In genomic region chr1:181865863-181866216, GRCm38 (mm10) we compare ENCODE assay signal across 22 mouse cellular contexts. TPM values are rescaled to one million over a fixed set of nuclear protein-coding genes. Genes with fewer than 3 reads are reported as not detected.
DNase-seq lines count a peak whose midpoint lies in the region; ATAC-seq and TF ChIP-seq lines count a peak whose summit lies in the region.
"Had no signal": no experiment of that assay in that cellular context is flagged by ENCODE, and none has a peak within 500 bp of the region (broad histone marks: within the 10 kb centered on the region; RNA-seq: fewer than 3 reads in every experiment).

No protein-coding gene starts in this region.

- no peaks in the 10 kb centered on the region for H3K36me3 ChIP-seq in thymus, adult 2 months (ENCODE audit: control insufficient read depth, insufficient read depth, low read length)
- H3K36me3 ChIP-seq in liver, postnatal 0 days (replicated peaks; ENCODE audit: insufficient read depth, low read length) = no peaks in the 10 kb centered on the region
- no peaks in the 10 kb centered on the region for H3K36me3 ChIP-seq in stomach, embryonic 16.5 days (ENCODE audit: control insufficient read depth, insufficient read depth, low read length)
- H3K36me3 ChIP-seq: embryonic facial prominence, embryonic 15.5 days; heart, embryonic 10.5 days; hindbrain, embryonic 13.5 days; limb, embryonic 15.5 days had no signal

- TF ChIP-seq EP300 in liver, postnatal 0 days (IDR thresholded peaks at IDR 0.05; ENCODE audit: low read depth) = peak; percentile 28; the same call in 1 of the 2 replicates

- H3K9me3 ChIP-seq in liver, postnatal 0 days (ENCODE audit: low read length) = no peaks in the 10 kb centered on the region
- H3K9me3 ChIP-seq in stomach, embryonic 16.5 days (replicated peaks; ENCODE audit: control insufficient read depth, low read length) = no peaks in the 10 kb centered on the region
- H3K9me3 ChIP-seq: embryonic facial prominence, embryonic 15.5 days; heart, embryonic 10.5 days; hindbrain, embryonic 13.5 days; limb, embryonic 15.5 days; megakaryocyte, embryonic 14.5 days had no signal

- DNase-seq in thymus, adult 2 months = no peak
- DNase-seq in thymus, postnatal 0 days (ENCODE audit: low spot score) = no peak
- DNase-seq in liver, postnatal 0 days = no peak
- DNase-seq in kidney, adult 8-10 months = no peak
- DNase-seq in cerebellum, adult 9-11 months = no peak
- DNase-seq: adrenal gland, adult 8-10 months; cerebellum, postnatal 14 days; gastrocnemius, postnatal 25 days; heart, postnatal 10 days; kidney, adult 11 months; lung, postnatal 10 days; midbrain, embryonic 14.5 days; retina, postnatal 1 day had no signal

- no peak overlapping the region for H3K4me2 ChIP-seq in liver, postnatal 0 days (ENCODE audit: low read depth, low read length)
- no peak overlapping the region for H3K4me2 ChIP-seq in stomach, embryonic 16.5 days (ENCODE audit: low read depth, low read length)
- H3K4me2 ChIP-seq: embryonic facial prominence, embryonic 15.5 days; hindbrain, embryonic 13.5 days; limb, embryonic 15.5 days had no signal

- WGBS in thymus, adult 2 months = 57% methylated on average over 5 of the region's 5 CpGs
- WGBS in liver, postnatal 0 days (ENCODE audit: insufficient replicate concordance) = 44% methylated on average over 5 of the region's 5 CpGs
- WGBS in stomach, embryonic 16.5 days = 64% methylated on average over 5 of the region's 5 CpGs

- TF ChIP-seq POLR2A in thymus, adult 2 months (IDR thresholded peaks at IDR 0.05; ENCODE audit: control insufficient read depth, extremely low read depth, insufficient read depth, low read length, poor library complexity) = no peak

- no peak for TF ChIP-seq CTCF in thymus, adult 2 months (IDR thresholded peaks at IDR 0.05; ENCODE audit: borderline replicate concordance, control insufficient read depth, extremely low read depth, insufficient read depth, low read length, poor library complexity)
- TF ChIP-seq CTCF in liver, postnatal 0 days (IDR thresholded peaks at IDR 0.05; ENCODE audit: low read depth) = no peak

- H3K4me1 ChIP-seq in thymus, adult 2 months (replicated peaks; ENCODE audit: control insufficient read depth, insufficient read depth, low read length) = peaks cover 67% of the 10 kb centered on the region
- peaks cover 26% of the 10 kb centered on the region for H3K4me1 ChIP-seq in liver, postnatal 0 days (ENCODE audit: insufficient read depth)
- peaks cover 11% of the 10 kb centered on the region for H3K4me1 ChIP-seq in stomach, embryonic 16.5 days (ENCODE audit: control insufficient read depth, insufficient read depth, low read length)
- H3K4me1 ChIP-seq: limb, embryonic 15.5 days had no signal

- no peaks in the 10 kb centered on the region for H3K27me3 ChIP-seq in thymus, adult 2 months (ENCODE audit: control insufficient read depth, insufficient read depth, low read length)
- no peaks in the 10 kb centered on the region for H3K27me3 ChIP-seq in liver, postnatal 0 days (ENCODE audit: insufficient read depth, low read length)
- H3K27me3 ChIP-seq in stomach, embryonic 16.5 days (ENCODE audit: control insufficient read depth, insufficient read depth, low read length) = no peaks in the 10 kb centered on the region
- H3K27me3 ChIP-seq: embryonic facial prominence, embryonic 15.5 days; limb, embryonic 15.5 days; megakaryocyte, embryonic 14.5 days had no signal

- no peak overlapping the region for H3K4me3 ChIP-seq in thymus, adult 2 months (ENCODE audit: control insufficient read depth, insufficient read depth, low read length)
- H3K4me3 ChIP-seq in liver, postnatal 0 days (ENCODE audit: low read depth, low read length) = no peak overlapping the region
- no peak overlapping the region for H3K4me3 ChIP-seq in stomach, embryonic 16.5 days (replicated peaks; ENCODE audit: low read length)
- H3K4me3 ChIP-seq: embryonic facial prominence, embryonic 15.5 days; heart, embryonic 10.5 days; hindbrain, embryonic 13.5 days; limb, embryonic 15.5 days; megakaryocyte, embryonic 14.5 days had no signal

- peak; percentile 81 for ATAC-seq in granulocyte monocyte progenitor cell, adult 5-6 weeks (replicated peaks; ENCODE audit: poor library complexity, severe bottlenecking)
- peak; percentile 57; the same call in 1 of the 2 replicates for ATAC-seq in liver, postnatal 0 days
- no peak for ATAC-seq in stomach, embryonic 16.5 days (ENCODE audit: insufficient read depth, low FRiP score)
- ATAC-seq: forebrain, embryonic 16.5 days had no signal

- no peak overlapping the region for H3K9ac ChIP-seq in liver, postnatal 0 days (replicated peaks)
- H3K9ac ChIP-seq in stomach, embryonic 16.5 days (ENCODE audit: low read length) = peak overlapping the region; percentile 47; the same call in 1 of the 2 replicates
- H3K9ac ChIP-seq: embryonic facial prominence, embryonic 15.5 days; hindbrain, embryonic 13.5 days; limb, embryonic 15.5 days had no signal

- H3K27ac ChIP-seq in thymus, adult 2 months (ENCODE audit: control insufficient read depth, insufficient read depth, low read length) = peak overlapping the region; percentile 85
- peak overlapping the region; percentile 79 for H3K27ac ChIP-seq in liver, postnatal 0 days (ENCODE audit: low read depth)
- peak overlapping the region; percentile 78 for H3K27ac ChIP-seq in stomach, embryonic 16.5 days (ENCODE audit: low read length)
- H3K27ac ChIP-seq: embryonic facial prominence, embryonic 15.5 days; hindbrain, embryonic 13.5 days; kidney, postnatal 0 days; limb, embryonic 15.5 days had no signal

RNA-seq across cellular contexts. Expression of gene Lbr, which starts 23.0 kb away (rescaled TPM):
- 183 and 201 TPM in 2 replicates for polyA plus RNA-seq in thymus, adult 2 months (2012; rRNA removed)
- polyA plus RNA-seq in thymus, postnatal 0 days (2015; fragmentation: Nextera tagmentation; extraction: Ambion mirVana) = 352 and 361 TPM in 2 replicates
- total RNA-seq in granulocyte monocyte progenitor cell, adult 5-6 weeks (2014; fragmentation: Nextera tagmentation) = 132 and 145 TPM in 2 replicates
- 245 and 274 TPM in 2 replicates for total RNA-seq in granulocyte monocyte progenitor cell, adult 5-6 weeks (2017)
- 107 and 119 TPM in 2 replicates for polyA plus RNA-seq in liver, postnatal 0 days (2015; fragmentation: Nextera tagmentation; extraction: Ambion mirVana)
- polyA plus RNA-seq in stomach, embryonic 16.5 days (2015; fragmentation: Nextera tagmentation; extraction: Ambion mirVana) = 127 TPM in 2 replicates
